Mouse (Mus musculus) kidney, embryonic 15.5 days (tissue): ENCODE data around the gene Lrrc8d. TPM values are rescaled to one million over a fixed set of nuclear protein-coding genes. Genes with fewer than 3 reads are reported as not detected.
"Not testable (repeated sequence)": the region's sequence is repeated elsewhere in the genome, so short reads cannot be mapped to it uniquely, and the experiment has no call there.

Experiments used
- ATAC-seq: fragments of 200-750 bp; cut with Nextera tagmentation; replicated peaks from 2 replicates; pipeline ENCODE4 v1.8.0; 2017; ENCODE audit warnings: moderate TSS enrichment; ENCODE audit not compliant: low FRiP score
- H3K27ac ChIP-seq: fragments of 300-500 bp; sonication (generic); 2 replicates; pipeline ENCODE4 v1.5.1; 2015; ENCODE audit warnings: mild to moderate bottlenecking, inconsistent platforms
- H3K27me3 ChIP-seq: fragments of 300-500 bp; sonication (generic); 2 replicates; pipeline ENCODE4 v1.6.1; 2015; ENCODE audit warnings: inconsistent platforms
- H3K36me3 ChIP-seq: fragments of 300-500 bp; sonication (generic); 2 replicates; pipeline ENCODE4 v1.6.1; 2015; ENCODE audit warnings: inconsistent platforms
- H3K4me1 ChIP-seq: fragments of 300-500 bp; sonication (generic); 2 replicates; pipeline ENCODE4 v1.6.1; 2015; ENCODE audit warnings: inconsistent platforms
- H3K4me2 ChIP-seq: fragments of 300-500 bp; sonication (generic); 2 replicates; pipeline ENCODE4 v1.6.1; 2015; ENCODE audit warnings: moderate library complexity, mild to moderate bottlenecking, inconsistent platforms
- H3K4me3 ChIP-seq: fragments of 300-500 bp; sonication (generic); replicated peaks from 2 replicates; pipeline ENCODE4 v1.5.1; 2015; ENCODE audit warnings: mild to moderate bottlenecking, inconsistent platforms
- H3K9ac ChIP-seq: fragments of 300-500 bp; sonication (generic); 2 replicates; pipeline ENCODE4 v1.6.1; 2015; ENCODE audit warnings: mild to moderate bottlenecking, inconsistent platforms
- H3K9me3 ChIP-seq: fragments of 300-500 bp; sonication (generic); replicated peaks from 2 replicates; pipeline ENCODE4 v1.6.1; 2016; ENCODE audit warnings: inconsistent platforms
- WGBS: fragments of 180-500 bp; shearing (Covaris S2); methylation state at CpG from one replicate; pipeline ENCODE4 v1.1.7; 2015; ENCODE audit warnings: mixed read lengths; 5-methylcytosine and 5-hydroxymethylcytosine counted together
- polyA plus RNA-seq: library from polyadenylated mRNA; unstranded; fragments of >200 nt; fragmentation: Nextera tagmentation; extraction: Ambion mirVana; gene quantifications from 2 replicates; pipeline ENCODE4 v1.2.1, GENCODE M21; 2015

The Lrrc8d gene
- polyA plus RNA-seq, 1 experiment from 2014 or later, result 32.2 TPM

DNA sequence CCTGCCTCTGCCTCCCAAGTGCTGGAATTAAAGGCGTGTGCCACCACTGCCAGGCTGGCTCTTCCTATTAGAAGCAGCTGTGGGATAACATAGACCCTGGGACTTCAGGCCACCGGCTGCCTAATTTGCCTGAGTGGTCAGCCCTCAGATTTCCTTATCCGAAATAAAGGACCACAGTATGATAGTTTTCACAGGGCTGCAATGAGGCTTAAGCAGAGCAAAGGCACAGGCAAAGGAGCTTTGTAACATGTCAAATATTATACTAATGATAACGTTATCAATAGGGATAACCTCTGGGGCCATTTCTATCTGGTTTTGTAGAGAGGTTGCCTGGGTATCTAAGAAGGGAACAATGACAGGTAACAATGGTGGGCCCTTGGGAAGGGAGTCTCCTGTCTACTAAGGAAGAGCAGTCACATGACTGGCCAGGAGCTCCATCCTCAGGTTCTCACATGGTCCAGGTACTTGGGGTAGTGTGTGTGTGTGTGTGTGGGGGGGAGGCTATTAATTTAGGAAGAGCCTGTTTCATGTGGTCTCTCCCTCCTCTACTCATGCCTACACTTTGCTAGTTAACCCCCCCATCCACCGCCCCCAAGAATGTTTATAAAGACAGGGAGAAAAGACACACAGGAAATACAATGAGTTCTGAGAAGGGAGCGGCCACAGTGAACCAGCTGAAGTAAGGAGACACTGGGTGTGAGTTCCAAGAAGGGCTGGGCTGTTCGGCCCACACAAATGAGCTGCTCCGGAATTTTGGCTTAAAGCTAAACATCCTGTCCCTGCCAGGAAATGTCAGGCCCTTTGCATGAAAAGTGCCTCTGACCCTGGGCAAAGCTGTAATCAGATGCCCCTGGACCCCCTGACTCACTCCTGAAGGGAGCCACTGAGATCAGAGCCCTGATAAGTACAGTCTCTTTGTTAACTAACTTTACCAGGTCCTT is 159.3 kb downstream of the Lrrc8d start:
- H3K36me3 ChIP-seq, result no peaks in the 10 kb centered on the region
- no peak overlapping the region for H3K4me3 ChIP-seq
- H3K27ac ChIP-seq, result peak overlapping the region; percentile 59
- H3K9ac ChIP-seq, result no peak overlapping the region
- H3K9me3 ChIP-seq, result no peaks in the 10 kb centered on the region
- H3K4me1 ChIP-seq, result peaks cover 27% of the 10 kb centered on the region
- no peaks in the 10 kb centered on the region for H3K27me3 ChIP-seq
- WGBS, result 45% methylated on average over 8 of the region's 8 CpGs
- peak; percentile 74 for ATAC-seq
- H3K4me2 ChIP-seq, result no peak overlapping the region

DNA sequence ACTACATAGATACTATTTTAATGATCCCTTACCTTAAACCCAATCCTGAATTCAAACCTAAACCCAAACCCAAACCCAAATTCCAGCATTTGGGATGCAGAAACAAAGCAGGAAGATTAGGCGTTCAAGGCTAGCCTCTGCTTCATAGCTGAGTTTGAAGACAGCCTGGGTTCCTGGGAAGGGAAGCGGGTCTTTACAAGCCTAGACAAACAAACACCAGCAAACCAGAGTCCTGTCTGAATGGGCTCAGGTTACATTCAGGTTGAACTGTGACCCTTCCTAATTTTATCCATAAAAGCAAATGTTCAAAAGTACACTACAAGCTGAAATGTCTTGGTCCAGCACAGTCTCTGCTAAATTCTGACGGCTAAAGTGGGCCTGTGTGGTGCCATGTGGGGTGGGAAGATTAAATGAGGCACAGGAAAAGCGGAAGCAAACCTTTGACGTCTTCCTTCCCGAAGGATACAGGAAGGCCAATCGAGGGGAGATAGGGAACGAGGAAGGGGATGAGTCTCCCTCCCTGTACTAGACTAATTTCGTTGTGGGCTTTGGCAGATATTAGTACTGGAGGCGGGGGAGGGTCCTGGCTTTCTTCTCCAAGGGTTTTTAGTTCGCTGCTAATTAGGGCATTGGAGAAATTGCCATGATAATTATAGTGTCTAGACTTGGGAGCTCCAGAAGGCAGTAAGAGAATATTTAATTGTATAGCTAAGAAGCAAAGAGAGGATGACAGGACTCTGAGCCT is 160.1 kb downstream of the Lrrc8d start:
- ATAC-seq, result no peak
- 36% methylated on average over 11 of the region's 11 CpGs for WGBS

DNA sequence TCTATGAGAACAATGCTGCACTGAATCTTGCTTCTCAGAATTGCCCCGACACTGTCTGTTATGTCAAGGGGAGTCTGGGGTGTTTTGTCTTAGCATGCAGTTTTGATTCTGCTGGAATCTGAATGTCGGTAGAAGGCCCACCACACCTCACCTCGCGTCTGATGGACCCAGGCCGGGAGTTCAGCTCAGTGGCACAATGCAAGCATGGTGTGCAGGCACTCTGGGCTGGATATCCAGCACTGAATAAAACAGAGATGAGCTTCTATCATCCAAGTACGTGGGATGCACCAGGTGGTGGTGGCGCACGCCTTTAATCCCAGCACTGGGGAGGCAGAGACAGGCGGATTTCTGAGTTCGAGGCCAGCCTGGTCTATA is 160.7 kb downstream of the Lrrc8d start:
- no peaks in the 10 kb centered on the region for H3K27me3 ChIP-seq
- no peak overlapping the region for H3K4me2 ChIP-seq
- WGBS, result 85% methylated on average over 10 of the region's 10 CpGs
- no peak overlapping the region for H3K9ac ChIP-seq
- no peak overlapping the region for H3K4me3 ChIP-seq
- H3K27ac ChIP-seq, result no peak overlapping the region
- no peak for ATAC-seq
- H3K36me3 ChIP-seq, result no peaks in the 10 kb centered on the region
- H3K4me1 ChIP-seq, result peaks cover 27% of the 10 kb centered on the region
- no peaks in the 10 kb centered on the region for H3K9me3 ChIP-seq

More for the DNA sequence above, 160.1 kb downstream of the Lrrc8d start:
- Histone ChIP-seq H3K4me1 (peaks cover 27% of the 10 kb centered on the region), H3K4me2 (no peak overlapping the region), H3K36me3 (no peaks in the 10 kb centered on the region), H3K27ac (peak overlapping the region; percentile 59), H3K27me3 (no peaks in the 10 kb centered on the region), H3K4me3 (no peak overlapping the region), H3K9ac (no peak overlapping the region), H3K9me3 (no peaks in the 10 kb centered on the region)

DNA sequence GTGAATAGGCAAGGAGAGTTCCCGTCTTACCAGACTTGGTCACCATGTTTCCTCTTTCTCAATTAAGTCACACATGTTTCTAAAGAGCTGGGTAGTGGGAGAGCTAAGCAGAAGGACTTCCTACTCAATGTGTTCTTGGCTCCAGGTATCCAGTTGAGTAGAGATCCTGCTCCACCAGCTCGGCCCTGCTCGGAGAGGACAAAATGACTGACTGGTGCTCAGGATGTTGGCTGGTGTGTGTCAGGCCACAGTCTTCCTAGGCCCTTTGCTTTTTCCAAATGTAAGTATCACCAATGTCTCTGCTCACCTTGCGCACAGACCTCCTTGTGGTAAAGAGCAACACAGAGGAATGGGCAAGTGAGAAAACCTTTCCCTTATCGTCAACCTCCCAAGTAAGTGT is 161.8 kb downstream of the Lrrc8d start:
- no peaks in the 10 kb centered on the region for H3K9me3 ChIP-seq
- H3K27ac ChIP-seq, result no peak overlapping the region
- no peak overlapping the region for H3K4me2 ChIP-seq
- H3K4me1 ChIP-seq, result peaks cover 27% of the 10 kb centered on the region
- H3K36me3 ChIP-seq, result no peaks in the 10 kb centered on the region
- ATAC-seq, result no peak
- 96% methylated on average over 5 of the region's 5 CpGs for WGBS
- no peak overlapping the region for H3K4me3 ChIP-seq
- no peak overlapping the region for H3K9ac ChIP-seq
- no peaks in the 10 kb centered on the region for H3K27me3 ChIP-seq

DNA sequence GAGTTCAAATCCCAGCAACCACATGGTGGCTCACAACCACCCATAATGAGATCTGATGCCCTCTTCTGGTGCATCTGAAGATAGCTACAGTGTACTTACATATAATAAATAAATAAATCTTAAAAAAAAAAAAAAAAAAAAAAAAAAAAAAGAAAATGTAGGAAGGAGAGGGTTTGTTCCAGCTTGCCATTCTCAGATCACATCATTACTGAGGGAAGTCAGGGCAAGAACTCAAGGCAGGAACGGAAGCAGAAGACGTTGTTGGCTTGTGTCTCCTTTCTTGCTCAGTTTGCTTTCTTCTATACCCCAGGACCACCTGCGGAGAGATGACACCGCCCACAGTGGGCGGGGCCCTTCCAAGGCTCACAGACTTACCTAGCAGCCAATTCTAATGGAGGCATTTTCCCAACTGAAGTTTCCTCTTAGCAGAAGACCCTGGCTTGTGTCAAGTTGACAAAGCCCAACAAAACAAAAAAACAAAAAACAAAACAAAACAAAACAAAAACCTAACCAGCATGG is 165.4 kb downstream of the Lrrc8d start:
- not testable (repeated sequence) for H3K36me3 ChIP-seq, H3K27ac ChIP-seq, H3K9me3 ChIP-seq, H3K4me2 ChIP-seq, H3K9ac ChIP-seq, H3K27me3 ChIP-seq, ATAC-seq, H3K4me3 ChIP-seq
- WGBS, result 60% methylated on average over 5 of the region's 5 CpGs
- H3K4me1 ChIP-seq, result peaks cover 13% of the 10 kb centered on the region

DNA sequence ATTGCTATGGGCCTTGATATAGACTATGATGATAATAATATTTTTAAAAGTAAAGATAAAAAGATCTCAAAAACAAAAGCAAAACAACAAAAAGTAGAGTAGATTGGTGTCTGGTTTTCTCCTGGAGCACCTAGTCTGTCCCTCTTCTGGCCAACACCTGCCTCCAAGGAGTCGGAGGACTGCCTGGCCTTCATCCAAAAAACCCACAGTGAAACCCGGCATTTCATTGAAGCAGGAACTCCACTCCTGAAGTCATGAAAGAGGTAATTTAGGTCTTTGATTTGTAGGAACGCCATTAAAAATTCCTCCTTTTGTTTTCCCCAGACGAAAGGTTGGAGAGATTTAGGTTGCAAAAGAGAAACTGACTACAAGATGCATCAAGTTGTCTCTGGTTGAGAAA is 167.7 kb downstream of the Lrrc8d start:
- H3K27ac ChIP-seq, result 0 out of 2 replicates have a peak overlapping the region, but pooled peaks have one; percentile 62
- peak overlapping the region; percentile 35 for H3K4me2 ChIP-seq
- peaks cover 13% of the 10 kb centered on the region for H3K4me1 ChIP-seq
- H3K9me3 ChIP-seq, result no peaks in the 10 kb centered on the region
- H3K4me3 ChIP-seq, result no peak overlapping the region
- WGBS, result 26% methylated on average over 4 of the region's 4 CpGs
- ATAC-seq, result no peak
- no peaks in the 10 kb centered on the region for H3K27me3 ChIP-seq
- H3K9ac ChIP-seq, result no peak overlapping the region
- H3K36me3 ChIP-seq, result no peaks in the 10 kb centered on the region

DNA sequence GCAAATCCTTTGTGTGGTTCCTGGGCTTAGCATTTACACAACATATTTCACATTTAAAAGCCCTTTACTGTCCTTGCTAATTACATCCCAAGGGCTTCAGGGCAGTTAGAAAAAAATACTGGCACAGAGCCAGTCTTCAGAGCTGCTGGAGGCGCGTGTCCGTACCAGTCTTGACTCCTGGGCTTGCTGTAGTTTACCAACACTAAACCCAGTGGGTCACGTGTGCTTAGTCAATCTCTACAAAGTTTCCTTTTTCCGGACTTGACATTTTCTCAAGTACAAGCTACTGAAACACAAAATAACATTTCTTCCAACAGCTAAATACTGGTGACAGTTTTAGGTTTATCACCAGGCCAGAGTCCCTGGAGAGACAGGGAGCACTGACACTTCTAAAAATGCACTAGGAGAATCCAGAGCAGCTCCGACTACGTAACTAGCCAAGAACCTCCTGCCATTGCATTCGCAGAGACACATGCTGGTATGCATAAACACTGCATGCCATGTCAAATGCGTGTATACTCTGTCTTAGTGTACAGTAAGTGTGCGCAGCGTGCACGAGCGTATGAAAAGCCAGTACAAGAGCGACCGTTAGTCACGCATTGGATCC is 168.2 kb downstream of the Lrrc8d start:
- Histone ChIP-seq H3K4me1 (peaks cover 16% of the 10 kb centered on the region), H3K36me3 (no peaks in the 10 kb centered on the region), H3K9me3 (no peaks in the 10 kb centered on the region), H3K27ac (0 out of 2 replicates have a peak overlapping the region, but pooled peaks have one; percentile 62), H3K27me3 (no peaks in the 10 kb centered on the region), H3K9ac (no peak overlapping the region), H3K4me2 (peak overlapping the region; percentile 35), H3K4me3 (no peak overlapping the region)
- WGBS, result 61% methylated on average over 16 of the region's 16 CpGs
- peak; percentile 70; the same call in 1 of the 2 replicates for ATAC-seq

DNA sequence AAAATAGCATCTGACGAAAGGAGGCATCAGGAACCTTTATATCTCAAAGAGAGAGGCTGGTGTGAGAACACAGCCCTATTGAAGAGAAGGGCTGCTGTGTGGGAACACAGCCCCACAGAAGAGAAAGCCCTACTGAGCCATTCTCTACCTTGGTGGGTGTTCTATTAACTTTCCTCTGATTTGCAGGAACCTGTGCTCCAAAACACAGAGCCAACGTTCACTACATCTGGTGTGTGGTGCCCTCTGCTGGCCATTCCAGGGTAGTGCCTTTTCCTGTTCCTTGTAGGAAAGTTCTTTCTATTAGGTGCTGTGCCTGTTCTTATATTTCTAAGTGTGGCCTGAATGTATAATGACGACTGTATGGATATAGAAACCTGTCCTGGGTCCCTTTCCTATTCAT is 168.8 kb downstream of the Lrrc8d start:
- H3K4me2 ChIP-seq, result no peak overlapping the region
- no peaks in the 10 kb centered on the region for H3K36me3 ChIP-seq
- peak; percentile 58; the same call in 1 of the 2 replicates for ATAC-seq
- peak overlapping the region; percentile 62; the same call in 1 of the 2 replicates for H3K27ac ChIP-seq
- WGBS, result 26% methylated on average over 3 of the region's 3 CpGs
- no peak overlapping the region for H3K9ac ChIP-seq
- H3K27me3 ChIP-seq, result no peaks in the 10 kb centered on the region
- no peak overlapping the region for H3K4me3 ChIP-seq
- peaks cover 17% of the 10 kb centered on the region for H3K4me1 ChIP-seq
- H3K9me3 ChIP-seq, result no peaks in the 10 kb centered on the region

DNA sequence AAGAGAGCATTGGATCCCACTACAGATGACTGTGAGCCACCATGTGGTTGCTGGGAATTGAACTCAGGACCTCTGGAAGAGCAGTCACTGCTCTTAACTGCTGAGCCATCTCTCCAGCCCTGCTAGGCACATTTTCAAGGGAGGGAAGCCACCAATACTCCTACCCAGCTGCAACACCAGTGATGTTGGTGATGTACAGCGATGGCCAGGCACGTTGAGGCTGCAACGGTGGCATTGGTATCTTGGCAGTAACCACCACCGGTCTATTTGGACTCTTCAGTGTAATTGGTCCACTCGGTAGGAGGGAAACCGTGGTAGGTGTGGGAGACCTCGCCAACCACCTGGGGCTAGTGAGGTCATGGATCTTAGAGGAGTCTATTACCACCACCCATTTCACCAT is 170.0 kb downstream of the Lrrc8d start:
- Histone ChIP-seq H3K9me3 (no peaks in the 10 kb centered on the region), H3K9ac (no peak overlapping the region), H3K36me3 (no peaks in the 10 kb centered on the region), H3K4me1 (peaks cover 17% of the 10 kb centered on the region), H3K4me2 (no peak overlapping the region), H3K27me3 (no peaks in the 10 kb centered on the region), H3K27ac (no peak overlapping the region), H3K4me3 (no peak overlapping the region)
- no peak for ATAC-seq
- WGBS, result 87% methylated on average over 7 of the region's 7 CpGs

DNA sequence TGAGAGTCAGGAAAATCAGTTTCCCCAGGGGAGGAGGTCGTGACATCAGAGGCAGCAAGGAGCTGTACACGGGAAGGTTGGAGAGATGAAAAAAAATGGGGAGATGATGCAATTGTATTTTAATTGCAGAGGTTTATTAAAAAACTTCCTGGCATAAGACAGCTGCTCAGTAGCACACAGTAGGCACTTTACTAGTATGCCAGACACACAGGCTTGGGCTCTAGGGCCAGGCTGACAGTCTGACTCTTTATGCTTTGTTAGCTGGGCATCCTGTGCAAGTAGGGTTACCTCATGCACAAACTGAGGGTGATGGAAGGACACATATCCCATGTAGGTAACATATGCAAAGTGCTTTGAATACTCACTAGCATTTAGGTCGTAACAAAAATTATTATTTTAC is 171.4 kb downstream of the Lrrc8d start:
- H3K27ac ChIP-seq, result no peak overlapping the region
- H3K4me1 ChIP-seq, result peaks cover 25% of the 10 kb centered on the region
- no peak overlapping the region for H3K4me3 ChIP-seq
- no peaks in the 10 kb centered on the region for H3K27me3 ChIP-seq
- no peaks in the 10 kb centered on the region for H3K36me3 ChIP-seq
- H3K9ac ChIP-seq, result no peak overlapping the region
- WGBS, result 71% methylated on average over 3 of the region's 3 CpGs
- H3K9me3 ChIP-seq, result no peaks in the 10 kb centered on the region
- ATAC-seq, result no peak
- H3K4me2 ChIP-seq, result no peak overlapping the region

DNA sequence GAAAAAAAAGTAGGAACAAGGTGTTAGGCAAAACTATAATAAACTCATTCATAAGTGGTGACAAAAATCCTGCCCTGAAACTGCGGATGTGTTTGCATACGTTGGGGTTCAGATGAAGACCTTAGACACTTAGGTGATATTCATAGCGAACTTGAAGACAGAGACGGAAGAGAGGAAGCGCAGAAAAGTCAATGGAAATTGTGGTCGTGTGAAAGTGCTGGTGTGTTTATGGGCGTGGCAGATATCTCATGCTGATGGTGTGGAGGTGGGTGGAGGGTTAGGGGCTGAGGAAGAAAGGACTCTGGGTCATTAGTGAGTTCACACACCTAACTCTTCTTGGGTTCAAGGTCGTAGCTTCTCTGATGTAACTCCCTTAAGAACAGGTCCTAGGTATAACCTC is 172.4 kb downstream of the Lrrc8d start:
- Histone ChIP-seq H3K4me1 (peaks cover 25% of the 10 kb centered on the region), H3K4me2 (no peak overlapping the region), H3K9me3 (no peaks in the 10 kb centered on the region), H3K4me3 (no peak overlapping the region), H3K27ac (no peak overlapping the region), H3K9ac (no peak overlapping the region), H3K27me3 (no peaks in the 10 kb centered on the region), H3K36me3 (no peaks in the 10 kb centered on the region)
- no peak for ATAC-seq
- 83% methylated on average over 8 of the region's 8 CpGs for WGBS

DNA sequence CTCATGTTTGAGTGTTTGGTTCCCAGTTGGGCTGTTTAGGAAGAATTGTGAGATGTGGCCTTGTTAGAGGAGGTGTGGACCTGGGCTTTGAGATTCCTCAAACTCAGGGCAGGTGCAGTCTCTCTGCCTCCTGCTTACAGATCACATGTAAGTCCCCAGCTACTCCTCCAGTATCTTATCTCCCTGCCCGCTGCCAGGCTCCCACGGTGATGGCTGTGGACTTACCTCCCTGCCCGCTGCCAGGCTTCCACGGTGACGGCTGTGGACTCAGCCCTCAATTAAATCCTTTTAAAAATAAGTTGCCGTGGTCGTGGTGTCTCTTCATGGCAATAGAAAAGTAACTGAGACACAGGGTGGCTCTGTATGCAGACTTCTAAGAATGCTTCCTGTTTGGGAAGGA is 173.1 kb downstream of the Lrrc8d start:
- H3K27ac ChIP-seq, result no peak overlapping the region
- H3K4me3 ChIP-seq, result no peak overlapping the region
- H3K36me3 ChIP-seq, result no peaks in the 10 kb centered on the region
- H3K27me3 ChIP-seq, result no peaks in the 10 kb centered on the region
- ATAC-seq, result no peak
- H3K9me3 ChIP-seq, result no peaks in the 10 kb centered on the region
- WGBS, result 65% methylated on average over 7 of the region's 7 CpGs
- no peak overlapping the region for H3K4me2 ChIP-seq
- peaks cover 22% of the 10 kb centered on the region for H3K4me1 ChIP-seq
- no peak overlapping the region for H3K9ac ChIP-seq
